Mouse (Mus musculus): Measurements from ENCODE around the gene Ophn1.
A peak's percentile ranks its signal among the peaks of the same experiment; 100 is the strongest.

Gene Ophn1

DNA sequence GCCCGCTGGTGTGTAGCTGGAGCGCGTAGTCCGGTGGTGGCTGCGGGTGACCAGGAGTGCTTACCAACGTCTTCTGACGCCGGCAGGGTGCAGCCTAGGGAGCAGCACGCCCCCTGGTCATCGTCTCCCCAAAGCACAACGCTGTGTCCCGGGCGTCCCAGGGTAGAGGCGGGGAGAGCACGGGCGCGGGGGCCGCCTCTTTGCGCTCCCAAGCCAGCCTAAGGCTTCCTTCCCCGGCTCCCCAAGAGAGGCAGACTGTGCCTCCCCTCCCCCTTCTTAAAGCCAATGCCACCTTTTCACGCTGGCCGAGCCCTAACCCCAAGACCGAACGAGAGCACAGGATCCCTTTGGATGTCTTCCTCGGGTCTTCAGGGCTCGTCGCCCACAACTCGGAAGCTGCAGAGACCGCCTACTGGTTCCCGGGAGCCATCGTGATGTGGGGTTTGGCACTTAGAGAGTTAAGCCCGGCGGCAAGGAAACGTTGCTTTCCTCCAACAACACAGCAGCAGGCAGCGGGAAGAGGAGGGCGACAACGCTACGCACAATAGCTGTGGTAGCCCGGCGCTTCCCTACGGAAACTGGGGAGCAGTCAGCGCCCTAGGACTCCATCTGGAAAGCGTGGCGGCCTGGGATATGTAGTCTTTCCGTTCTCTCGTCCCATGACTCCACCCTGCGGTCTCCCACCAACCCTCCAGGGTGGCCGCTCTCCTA, at the start of gene Ophn1:
TSS of gene Ophn1 (minus strand) at position 620 of the 711 bp plus-strand sequence.
- DNase-seq (ENCODE audit: low spot score), result peak; percentile 75

DNA sequence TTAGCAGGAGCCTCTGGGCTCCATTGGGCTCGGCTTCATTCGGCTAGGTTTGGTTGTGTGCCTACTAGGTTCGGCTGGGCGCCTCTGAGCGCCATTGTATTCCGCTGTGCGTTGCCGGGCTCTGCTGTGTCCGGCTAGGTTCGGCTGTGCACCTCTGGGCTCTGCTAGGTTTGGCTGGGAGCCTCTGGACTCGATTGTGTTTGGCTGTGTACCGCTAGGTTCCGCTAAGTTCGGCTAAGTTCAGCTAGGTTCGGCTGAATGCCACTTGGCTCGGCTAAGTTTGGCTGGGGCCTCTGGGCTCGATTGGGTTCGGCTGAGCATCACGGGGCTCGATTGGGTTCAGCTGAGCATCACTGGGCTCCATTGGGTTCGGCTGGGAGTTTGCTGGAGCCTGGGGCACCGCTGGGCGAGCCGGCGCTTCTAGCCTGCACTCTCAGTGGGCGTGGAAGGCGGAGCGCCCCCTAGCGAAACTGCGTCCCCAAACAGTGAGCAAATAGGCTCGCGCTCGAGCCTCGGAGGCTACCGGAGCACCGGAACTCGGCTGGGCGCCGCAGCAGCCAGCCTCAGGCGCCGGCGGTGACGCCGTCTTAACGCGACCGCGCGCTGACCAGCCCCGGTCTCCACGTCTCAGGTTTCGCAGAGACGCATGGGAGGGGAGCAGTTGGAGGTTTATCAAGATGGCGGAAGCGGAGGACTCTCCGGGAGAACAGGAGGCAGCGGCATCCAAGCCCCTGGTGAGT, 46.9 kb upstream of the Ophn1 start:
- peak; percentile 93 for DNase-seq (ENCODE audit: low spot score)

DNA sequence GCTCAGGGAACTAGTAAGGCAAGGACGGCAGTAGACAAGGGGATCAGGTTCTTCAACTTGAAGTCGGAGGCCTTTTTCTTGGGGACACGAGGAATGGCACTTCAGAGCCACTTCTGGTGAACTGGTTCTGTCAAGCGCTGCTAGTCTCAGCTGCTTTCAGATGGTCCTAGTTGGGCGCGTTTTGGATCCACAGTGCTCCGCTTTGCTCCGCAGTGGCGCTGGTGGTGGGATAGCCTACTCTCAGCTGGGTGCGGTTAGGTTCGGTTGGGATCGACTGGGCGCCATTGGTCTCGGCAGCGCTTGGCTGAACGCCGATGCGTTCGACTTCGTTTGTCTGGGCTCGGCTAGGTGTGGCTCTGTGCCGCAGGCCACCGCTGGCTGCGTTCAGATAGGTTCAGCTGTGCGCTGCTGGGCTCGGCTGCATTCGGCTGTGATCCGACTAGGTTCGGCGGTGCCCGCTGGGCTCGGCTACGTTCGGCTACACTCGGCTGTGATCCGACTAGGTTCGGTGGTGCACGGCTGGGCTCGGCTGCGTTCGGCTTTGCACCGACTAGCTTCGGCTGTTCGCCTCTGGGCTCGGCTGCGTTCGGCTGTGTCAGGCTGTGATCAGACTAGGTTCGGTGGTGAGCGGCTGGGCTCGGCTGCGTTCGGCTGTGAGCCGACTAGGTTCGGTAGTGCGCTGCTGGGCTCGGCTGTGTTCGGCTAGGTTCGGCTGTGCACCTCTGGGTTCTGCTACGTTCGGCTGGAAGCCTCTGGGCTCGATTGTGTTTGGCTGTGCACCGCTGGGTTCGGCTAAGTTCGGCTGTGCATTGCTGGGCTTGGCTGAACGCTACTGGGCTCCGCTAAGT, 46.1 kb upstream of the Ophn1 start:
- peak; percentile 99 for DNase-seq (ENCODE audit: low spot score)

DNA sequence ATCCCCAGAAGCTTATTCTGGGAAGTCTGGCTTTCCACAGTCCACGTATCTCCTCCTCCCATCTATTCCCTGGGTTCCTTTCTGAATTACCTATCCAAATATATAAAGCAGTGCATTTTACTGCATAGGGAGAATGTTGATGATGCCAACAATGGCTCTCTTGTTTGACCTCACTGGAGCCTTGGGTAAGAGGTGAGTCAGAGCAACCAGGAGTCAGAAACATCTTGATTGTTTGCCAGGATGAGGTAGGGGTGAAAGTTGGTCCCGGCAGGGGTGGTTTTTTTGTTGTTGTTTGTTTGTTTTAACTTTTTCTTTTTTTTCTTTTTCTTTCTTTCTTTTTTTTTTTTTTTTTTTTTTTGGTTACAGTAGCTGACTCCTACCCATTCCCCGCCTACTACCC, 45.3 kb upstream of the Ophn1 start, which contains the start of gene Yipf6:
TSS of gene Yipf6 (plus strand) at position 216 of the 400 bp plus-strand sequence.
- no peak for DNase-seq (ENCODE audit: low spot score)

DNA sequence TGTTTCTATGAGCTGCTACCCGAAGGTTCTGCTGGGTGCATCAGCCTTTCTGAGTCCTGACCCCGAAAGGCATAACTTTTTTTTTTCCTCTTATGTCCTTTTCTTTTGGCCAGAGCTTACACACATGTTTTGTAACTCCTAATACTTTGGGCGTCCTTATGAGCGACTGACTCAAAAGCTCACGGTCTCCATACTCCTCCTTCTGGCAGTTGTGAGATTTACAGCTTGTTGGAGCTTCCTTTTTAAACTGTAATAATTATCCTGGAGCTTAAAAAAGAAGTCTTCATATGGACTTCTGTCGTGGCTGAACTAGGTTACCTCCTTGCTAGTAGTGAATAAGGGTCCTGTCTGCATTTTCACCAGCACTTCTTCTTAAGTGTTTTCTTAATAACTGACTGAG, 28.6 kb upstream of the Ophn1 start:
- DNase-seq (ENCODE audit: low spot score), result peak; percentile 46

DNA sequence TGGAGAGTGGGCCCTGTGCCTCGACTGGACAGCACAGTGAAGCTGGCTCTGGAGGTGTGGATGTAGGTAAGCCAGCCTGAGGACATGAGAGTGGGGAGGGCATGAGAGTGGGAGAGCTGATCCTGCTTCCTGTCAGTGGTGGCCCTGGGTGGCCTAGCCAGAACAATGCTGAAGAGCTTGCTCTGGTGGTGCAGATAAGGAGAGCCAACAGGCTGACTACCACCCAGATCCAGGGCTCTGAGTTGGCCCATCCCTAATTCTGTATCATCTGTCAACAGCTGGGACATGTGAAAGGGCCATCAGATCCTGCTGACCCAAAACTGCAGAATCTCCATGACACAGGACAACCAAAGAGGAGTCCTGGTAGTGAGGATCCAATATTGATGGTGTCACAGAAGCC, 18.1 kb upstream of the Ophn1 start:
- DNase-seq (ENCODE audit: low spot score), result no peak

DNA sequence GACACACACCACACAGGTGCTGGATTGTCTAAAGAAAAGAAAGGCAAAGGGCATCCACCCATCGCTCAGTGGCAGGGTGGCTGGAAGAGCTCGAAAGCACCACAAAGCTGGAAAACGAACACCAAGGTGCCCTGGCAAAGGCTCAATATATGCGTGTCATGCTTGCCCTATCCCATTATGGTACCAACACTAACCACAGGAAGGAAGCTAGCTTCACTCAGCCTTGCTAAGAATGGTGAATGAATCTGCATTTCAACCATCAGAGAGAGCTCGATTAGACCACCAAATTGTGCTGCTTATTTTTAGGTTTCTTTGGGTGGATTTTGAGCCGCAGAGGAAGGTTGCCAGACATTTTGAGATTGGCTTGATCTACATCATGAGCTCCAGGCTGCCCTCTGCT, 13.4 kb upstream of the Ophn1 start:
- DNase-seq (ENCODE audit: low spot score), result no peak

DNA sequence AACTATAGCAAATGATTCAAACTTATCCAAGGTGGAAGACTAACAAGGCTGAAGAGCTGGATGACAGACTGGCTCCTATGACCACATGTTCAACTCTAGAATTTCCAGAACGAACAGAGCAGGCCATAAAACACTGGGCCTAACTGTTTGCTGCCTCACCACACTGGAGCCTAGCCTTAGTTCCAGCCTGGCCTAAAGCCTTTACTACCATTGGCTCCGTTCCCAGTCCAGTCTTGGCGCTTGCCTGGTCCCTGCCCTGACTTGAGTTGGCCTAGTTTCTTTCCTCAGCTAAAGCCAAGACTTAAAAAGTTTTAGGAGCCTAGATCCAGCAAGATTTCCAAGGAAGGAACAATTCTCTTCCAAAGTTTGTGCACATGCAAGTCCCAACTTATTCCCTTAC, 7.5 kb upstream of the Ophn1 start:
- no peak for DNase-seq (ENCODE audit: low spot score)

DNA sequence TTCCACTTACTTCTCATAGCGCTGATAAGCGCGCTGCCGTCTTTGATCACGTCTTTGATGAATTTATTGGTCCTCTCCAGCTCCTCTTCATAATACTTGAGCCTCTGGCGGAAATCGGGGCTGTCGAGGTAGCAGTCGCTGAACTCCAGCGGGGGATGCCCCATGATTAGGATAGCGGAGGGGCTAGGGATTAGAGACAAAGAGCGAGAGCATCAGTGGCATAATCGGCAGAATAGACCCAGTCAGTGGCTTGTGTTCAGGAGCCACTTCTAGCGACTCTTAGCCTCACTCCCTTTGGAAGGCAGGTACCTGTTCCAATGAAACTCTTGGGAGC, 786 bp downstream of the Ophn1 start:
- DNase-seq (ENCODE audit: low spot score), result no peak

DNA sequence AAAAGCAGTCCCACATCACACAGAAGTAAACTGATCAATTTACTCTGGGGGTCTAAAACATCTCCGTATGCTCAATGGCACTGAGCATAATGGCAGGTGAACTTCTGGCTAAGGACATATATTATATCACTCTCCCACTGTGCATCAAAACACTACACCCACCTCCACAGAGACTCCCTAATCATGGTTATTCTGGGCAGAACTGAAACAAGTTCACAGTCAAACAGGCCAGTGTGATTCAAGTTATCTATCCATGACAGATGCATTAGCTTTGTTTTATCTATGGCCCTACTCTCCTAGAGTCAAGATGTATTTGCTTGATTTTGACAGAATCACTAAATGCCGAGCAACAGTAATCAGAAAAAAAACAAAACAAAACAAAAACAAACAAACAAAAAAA, 8.8 kb downstream of the Ophn1 start:
- DNase-seq (ENCODE audit: low spot score), result no peak

DNA sequence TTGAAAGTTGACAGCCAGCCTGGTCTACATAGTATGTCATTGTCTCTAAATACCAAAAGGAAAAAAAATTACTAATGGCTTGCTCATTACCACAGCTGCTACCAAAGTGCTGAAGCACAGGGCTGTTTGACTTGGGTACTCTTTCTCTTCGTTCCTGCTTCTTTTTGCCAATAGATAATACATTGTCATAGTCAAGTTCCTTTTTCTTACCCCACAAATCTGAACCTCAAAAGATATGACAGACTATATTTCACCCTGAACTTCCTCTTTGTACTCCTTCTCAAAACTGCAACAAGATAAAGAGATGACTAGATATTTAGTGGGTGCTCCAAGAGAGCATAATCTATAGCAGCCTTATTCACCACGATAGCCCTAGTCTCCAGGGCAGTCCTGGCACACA, 9.7 kb downstream of the Ophn1 start:
- no peak for DNase-seq (ENCODE audit: low spot score)

DNA sequence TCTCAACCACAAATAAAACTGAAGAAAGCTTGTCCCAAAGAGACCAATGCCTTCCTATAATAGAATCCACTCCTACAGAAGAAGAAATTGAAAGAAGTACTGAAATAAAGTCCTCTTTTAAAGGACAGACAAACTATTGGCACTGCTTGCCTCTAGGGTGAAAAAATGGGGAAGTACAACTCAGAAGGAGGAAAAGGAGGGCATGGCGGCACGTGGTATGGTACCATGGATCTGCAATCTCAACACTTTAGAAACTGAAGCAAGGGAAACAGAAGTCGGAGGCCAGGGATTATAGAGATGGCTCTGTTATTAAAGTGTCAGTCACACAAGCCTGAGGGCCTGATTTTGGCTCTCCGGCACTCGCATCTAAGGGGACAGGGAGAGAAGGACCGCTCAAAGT, 10.5 kb downstream of the Ophn1 start:
- no peak for DNase-seq (ENCODE audit: low spot score)

DNA sequence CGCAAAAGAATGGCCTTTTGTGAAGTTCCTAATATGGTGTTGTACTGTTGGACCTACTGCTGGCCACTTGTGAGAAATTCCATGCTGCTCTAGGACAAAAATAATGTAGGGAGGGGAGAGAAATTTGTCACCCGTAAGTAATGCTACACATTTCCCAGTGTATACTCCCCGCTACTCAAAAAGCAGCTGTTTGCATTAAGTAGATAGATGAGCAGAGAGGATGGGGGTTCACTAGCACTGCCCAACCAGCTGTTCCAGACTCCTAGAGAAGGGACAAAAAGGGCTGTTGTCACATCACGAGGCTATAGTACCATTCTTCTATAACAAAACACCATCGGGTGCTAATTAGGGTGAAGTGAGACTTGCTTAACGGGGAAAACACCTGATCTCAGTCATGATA, 15.7 kb downstream of the Ophn1 start:
- DNase-seq (ENCODE audit: low spot score), result no peak

DNA sequence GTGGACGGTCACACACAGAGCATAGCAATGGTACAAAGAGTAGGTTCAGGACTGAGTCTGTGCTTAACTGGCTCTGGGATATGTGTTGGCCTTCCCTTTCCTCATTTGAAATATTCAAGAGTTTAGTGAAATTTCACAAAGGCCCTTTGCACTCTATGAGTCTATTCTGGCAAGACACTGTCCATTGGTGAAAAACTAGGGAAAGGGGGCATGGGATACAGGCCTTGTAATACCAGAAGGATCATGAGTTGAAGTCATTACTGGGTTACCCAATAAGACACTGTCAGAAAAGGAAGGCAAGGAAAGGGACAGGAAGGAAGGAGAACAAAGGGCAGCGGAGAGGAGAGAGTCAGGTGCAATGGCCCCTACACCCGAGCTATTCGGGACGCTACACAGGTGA, 16.7 kb downstream of the Ophn1 start:
- DNase-seq (ENCODE audit: low spot score), result no peak

DNA sequence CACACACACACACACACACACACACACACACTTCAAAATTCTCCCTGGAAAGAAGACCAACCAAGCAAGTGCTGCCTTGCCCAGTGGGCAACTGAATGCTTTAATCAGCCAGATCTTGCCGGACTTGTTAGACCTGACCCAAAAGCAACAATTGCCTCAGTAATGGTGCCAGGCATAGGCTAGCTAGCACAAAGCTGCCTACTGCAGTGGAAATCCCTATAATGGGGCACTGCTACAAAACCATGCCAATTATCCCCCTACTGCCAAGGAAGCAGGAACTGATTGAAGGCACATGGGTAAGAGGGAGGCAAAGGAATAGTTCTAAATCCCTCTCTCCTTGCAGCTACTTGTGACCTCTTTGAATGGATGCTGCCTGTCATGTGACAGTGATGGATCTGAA, 18.8 kb downstream of the Ophn1 start:
- no peak for DNase-seq (ENCODE audit: low spot score)

DNA sequence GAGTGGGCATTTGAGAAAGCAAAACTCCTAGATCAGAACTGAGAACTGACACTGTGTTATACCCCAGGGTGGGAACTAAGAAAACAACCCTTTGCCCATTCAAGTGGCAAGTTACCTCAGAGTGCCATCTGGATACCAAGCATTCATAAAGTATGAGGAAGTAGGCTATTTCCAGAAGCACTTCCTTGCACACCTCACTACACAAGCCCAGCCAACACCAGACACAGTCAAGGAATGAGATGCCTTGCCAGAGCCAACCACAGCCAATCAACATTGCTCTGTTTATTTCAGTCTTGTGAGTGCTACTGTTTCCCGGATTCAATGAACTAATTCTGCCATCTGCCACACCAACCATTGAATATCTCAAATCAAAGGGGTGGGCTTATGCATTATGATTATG, 20.3 kb downstream of the Ophn1 start:
- no peak for DNase-seq (ENCODE audit: low spot score)

DNA sequence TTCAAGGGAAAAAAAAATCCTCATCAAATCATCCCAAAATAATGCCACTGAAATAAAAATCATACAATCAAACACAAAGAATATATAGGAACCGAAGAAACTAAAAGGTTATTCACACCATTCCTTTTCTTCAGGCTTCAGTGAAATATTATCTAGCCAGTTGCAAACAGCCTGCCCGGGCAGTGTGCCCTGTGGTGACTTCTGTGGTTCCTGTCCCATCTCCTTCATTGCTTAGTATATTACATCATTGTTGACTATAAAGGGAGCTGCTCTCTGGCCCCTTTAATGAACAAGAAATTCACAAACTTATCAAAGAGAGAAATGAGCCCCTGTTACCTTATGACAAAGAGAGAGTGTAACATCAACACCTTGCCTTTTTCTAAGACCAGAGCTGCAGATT, 21.1 kb downstream of the Ophn1 start:
- no peak for DNase-seq (ENCODE audit: low spot score)

DNA sequence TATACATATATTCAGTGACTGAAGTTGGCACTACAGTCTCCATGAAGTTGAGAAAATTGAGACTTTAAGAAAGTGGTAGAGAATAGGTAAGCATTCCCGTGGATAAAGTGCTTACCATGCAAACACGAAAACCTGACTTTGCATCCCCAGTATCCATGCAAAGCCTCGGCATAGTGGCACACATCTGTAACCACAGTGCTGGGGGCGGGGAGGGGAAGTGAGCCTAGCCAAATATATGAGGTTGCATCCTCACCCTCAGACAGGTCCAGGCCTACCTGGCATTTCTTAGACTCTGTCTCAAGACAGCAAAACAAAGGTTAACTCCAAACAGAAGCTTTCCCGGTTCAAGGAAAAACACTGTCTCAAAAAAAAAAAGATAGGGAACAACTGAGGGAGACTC, 21.7 kb downstream of the Ophn1 start:
- no peak for DNase-seq (ENCODE audit: low spot score)

DNA sequence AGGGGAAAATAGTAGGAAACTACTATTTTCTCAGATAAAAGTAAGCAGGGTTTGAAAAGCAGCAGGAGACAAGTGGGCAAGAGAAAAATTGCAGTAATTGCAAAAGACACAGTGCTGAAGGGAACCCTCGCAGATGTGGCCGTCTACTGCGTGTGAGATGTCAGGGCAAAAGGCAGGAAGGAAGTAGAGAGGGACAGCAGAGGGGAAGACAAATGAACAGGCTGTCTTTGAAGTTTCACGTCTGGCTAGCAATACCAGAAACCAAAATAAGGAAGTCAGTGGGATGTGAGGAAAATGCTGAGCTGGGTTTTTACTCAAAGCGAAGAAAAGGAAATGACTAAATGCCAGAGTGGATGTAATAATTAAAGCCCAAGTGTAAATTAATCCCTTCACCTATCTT, 30.7 kb downstream of the Ophn1 start:
- DNase-seq (ENCODE audit: low spot score), result peak; percentile 9

DNA sequence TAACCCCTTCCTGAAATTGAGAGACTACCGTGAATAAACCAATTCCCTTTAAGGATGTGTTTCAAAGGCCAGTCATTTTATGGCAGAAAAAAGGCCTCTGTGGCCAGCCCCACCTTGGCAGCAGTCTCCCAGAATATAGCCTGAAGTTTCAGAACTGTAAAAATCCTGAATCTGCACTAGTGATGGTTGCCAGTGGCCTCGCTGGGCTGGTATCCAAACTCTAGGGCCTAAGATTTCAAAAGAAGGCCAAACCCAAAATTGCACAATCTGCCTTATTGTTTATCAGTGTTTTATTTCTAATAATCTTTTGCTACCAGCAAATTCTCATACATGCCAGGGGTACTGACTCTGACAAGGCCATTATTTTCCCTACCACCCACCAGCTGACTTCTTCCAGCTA, 34.8 kb downstream of the Ophn1 start:
- DNase-seq (ENCODE audit: low spot score), result no peak

DNA sequence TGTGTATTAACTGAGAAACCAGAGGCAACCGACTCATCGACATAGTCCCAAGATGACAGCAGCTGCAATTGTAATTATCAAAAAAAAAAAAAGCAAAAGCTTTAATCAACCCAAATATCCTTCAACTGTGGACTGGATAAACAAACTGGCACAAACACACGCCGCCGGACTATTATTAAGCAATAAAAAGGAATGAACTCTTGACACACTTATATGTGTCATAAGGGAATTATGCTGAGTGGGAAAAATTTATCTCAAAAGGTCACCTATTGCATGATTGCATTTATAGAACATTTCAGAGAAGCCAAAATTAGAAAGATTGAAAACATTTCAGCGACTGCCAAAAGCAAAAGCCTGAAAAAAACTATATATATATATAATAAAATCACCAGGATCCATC, 40.0 kb downstream of the Ophn1 start:
- no peak for DNase-seq (ENCODE audit: low spot score)

DNA sequence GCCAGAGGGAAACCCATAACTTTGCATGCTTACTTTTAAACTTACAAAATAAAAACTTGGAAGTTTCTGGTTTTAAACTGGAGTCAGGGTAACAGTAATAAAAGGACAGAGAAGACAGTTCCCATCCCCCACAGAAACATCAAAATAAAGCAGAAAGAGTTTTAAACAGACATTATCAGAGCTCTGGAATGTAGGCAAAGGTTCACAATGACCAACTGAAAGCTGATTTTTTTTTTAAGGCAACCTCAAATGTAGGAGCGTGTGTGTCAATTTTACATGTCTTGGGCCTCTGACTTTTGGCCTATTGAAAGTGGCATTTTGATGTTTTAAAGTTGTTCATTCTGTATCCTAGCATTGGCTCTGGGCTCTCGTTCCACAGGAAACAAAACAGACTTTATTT, 49.2 kb downstream of the Ophn1 start:
- no peak for DNase-seq (ENCODE audit: low spot score)

DNA sequence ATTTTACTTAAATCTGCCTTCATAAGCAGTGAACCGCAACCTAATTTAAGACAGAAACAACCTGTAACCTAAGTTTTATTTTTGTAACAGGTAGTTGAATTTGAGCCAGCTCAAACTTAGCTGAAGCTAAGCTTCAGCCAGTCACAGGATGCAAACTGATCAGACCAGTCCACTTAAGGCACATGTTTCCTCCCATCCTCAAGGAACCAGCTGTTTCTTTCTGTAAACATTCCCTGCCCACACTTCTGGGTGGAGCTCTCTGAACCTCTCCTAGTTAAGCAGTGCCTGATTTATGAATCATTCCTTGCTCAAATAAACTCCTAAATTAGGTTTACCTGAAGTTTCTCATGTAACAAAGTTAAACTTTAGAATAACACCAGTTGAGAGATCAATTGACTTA, 54.8 kb downstream of the Ophn1 start:
- DNase-seq (ENCODE audit: low spot score), result no peak

Data from layer of hippocampus, adult 11-12 months (tissue).